9 mouse cellular contexts compared by ENCODE assay signal in genomic region chr14:61277285-61277684, GRCm38 (mm10). TPM values are rescaled to one million over a fixed set of nuclear protein-coding genes. Genes with fewer than 3 reads are reported as not detected.
A peak's percentile ranks its signal among the peaks of the same experiment; 100 is the strongest.
DNase-seq lines count a peak whose midpoint lies in the region; ATAC-seq and TF ChIP-seq lines count a peak whose summit lies in the region.
"Had no signal": no experiment of that assay in that cellular context is flagged by ENCODE, and none has a peak within 500 bp of the region (broad histone marks: within the 10 kb centered on the region; RNA-seq: fewer than 3 reads in every experiment).

No protein-coding gene starts in this region.

- TF ChIP-seq CTCF in MEL (IDR thresholded peaks at IDR 0.05 in 2 of 3, conservative IDR thresholded peaks at IDR 0.05 in 1 of 3; ENCODE audit: control insufficient read depth in 1 of 3, insufficient read depth in 1 of 3, low read depth in 2 of 3, low read length in 3 of 3, poor library complexity in 1 of 3, severe bottlenecking in 1 of 3): peak; percentile 32 to 50 (median 33); a peak in 5 of 6 replicates

- ATAC-seq in embryonic facial prominence, embryonic 11.5 days (replicated peaks; ENCODE audit: insufficient number of reproducible peaks, low FRiP score, low TSS enrichment, low read depth): no peak

- no peaks in the 10 kb centered on the region for H3K9me3 ChIP-seq in MEL (replicated peaks; ENCODE audit: insufficient read depth, low read length)
- no peaks in the 10 kb centered on the region for H3K9me3 ChIP-seq in embryonic facial prominence, embryonic 11.5 days (replicated peaks; ENCODE audit: control insufficient read depth, low read length)
- H3K9me3 ChIP-seq: G1E had no signal

- TF ChIP-seq EP300 in MEL (IDR thresholded peaks at IDR 0.05; ENCODE audit: low read depth in 1 of 2, low read length in 2 of 2): no peak

- H3K79me2 ChIP-seq in MEL (ENCODE audit: control insufficient read depth, insufficient read depth, low read length, poor library complexity): no peaks in the 10 kb centered on the region

- no peak overlapping the region for H3K27ac ChIP-seq in MEL (ENCODE audit: control insufficient read depth, low read depth, low read length)
- no peak overlapping the region for H3K27ac ChIP-seq in embryonic facial prominence, embryonic 11.5 days (replicated peaks; ENCODE audit: low read depth, low read length)

- no peak for TF ChIP-seq POLR2A in MEL (IDR thresholded peaks at IDR 0.05; ENCODE audit: control insufficient read depth in 1 of 2, insufficient read depth in 1 of 2, low read depth in 1 of 2, low read length in 2 of 2, poor library complexity in 1 of 2)

- no peak; the same call in 1 of the 2 replicates for TF ChIP-seq RAD21 in MEL (IDR thresholded peaks at IDR 0.05; ENCODE audit: low read depth, low read length)

- H3K9ac ChIP-seq in MEL (ENCODE audit: control insufficient read depth, low read depth, low read length, poor library complexity, severe bottlenecking): no peak overlapping the region
- H3K9ac ChIP-seq in embryonic facial prominence, embryonic 11.5 days (replicated peaks; ENCODE audit: low read length): no peak overlapping the region

- H3K27me3 ChIP-seq in MEL (ENCODE audit: control insufficient read depth in 1 of 2, insufficient read depth in 2 of 2, low read length in 2 of 2): no peaks in the 10 kb centered on the region
- H3K27me3 ChIP-seq in embryonic facial prominence, embryonic 11.5 days (ENCODE audit: control insufficient read depth, insufficient read depth, low read length): peaks cover 13% of the 10 kb centered on the region

- 57% methylated on average over 1 of the region's 1 CpGs for WGBS in embryonic facial prominence, embryonic 11.5 days

- no peaks in the 10 kb centered on the region for H3K4me1 ChIP-seq in MEL (ENCODE audit: control insufficient read depth in 1 of 2, insufficient read depth in 2 of 2, low read length in 2 of 2)
- H3K4me1 ChIP-seq in embryonic facial prominence, embryonic 11.5 days (ENCODE audit: control insufficient read depth, insufficient read depth, low read length): no peaks in the 10 kb centered on the region; the same call in 1 of the 2 replicates

- H3K4me2 ChIP-seq in embryonic facial prominence, embryonic 11.5 days (ENCODE audit: low read depth, low read length): no peak overlapping the region

- peak; percentile 61 to 62 for DNase-seq in cerebellum, postnatal 10 days
- DNase-seq in cerebellum, adult 9-11 months: no peak
- DNase-seq in kidney, adult 9 months: peak; percentile 40
- no peak for DNase-seq in kidney, adult 11 months
- peak; percentile 73 for DNase-seq in MEL (ENCODE audit: low read depth, low spot score)
- peak; percentile 42 for DNase-seq in embryonic facial prominence, embryonic 11.5 days (ENCODE audit: low spot score)
- peak; percentile 29 to 58 for DNase-seq in natural killer cell, adult 2 months (ENCODE audit: low spot score in 2 of 2)
- DNase-seq in thymus, postnatal 36 days: peak; percentile 48 to 63

- H3K4me3 ChIP-seq in MEL (ENCODE audit: control insufficient read depth in 1 of 2, insufficient read depth in 1 of 2, low read depth in 2 of 2, low read length in 2 of 2): no peak overlapping the region
- no peak overlapping the region for H3K4me3 ChIP-seq in embryonic facial prominence, embryonic 11.5 days (ENCODE audit: low read depth, low read length)

- peaks cover 0 to 2% of the 10 kb centered on the region in 2 experiments; a peak in 2 of 4 replicates for H3K36me3 ChIP-seq in MEL (ENCODE audit: control insufficient read depth in 1 of 2, insufficient read depth in 2 of 2, low read length in 2 of 2)
- no peaks in the 10 kb centered on the region for H3K36me3 ChIP-seq in embryonic facial prominence, embryonic 11.5 days (replicated peaks; ENCODE audit: control insufficient read depth, insufficient read depth, low read depth, low read length)
- H3K36me3 ChIP-seq: G1E had no signal

TF ChIP-seq in MEL, 35 proteins besides CTCF, POLR2A, EP300 and RAD21:
- TF ChIP-seq RCOR1 (IDR thresholded peaks at IDR 0.05; ENCODE audit: low read depth, low read length) (no peak), SMC3 (IDR thresholded peaks at IDR 0.05; ENCODE audit: low read depth, low read length) (peak; percentile 37)

RNA-seq across cellular contexts. Expression of gene Sgcg, which starts 19.0 kb away (rescaled TPM):
- not detected in 2 replicates for total RNA-seq in MEL (2012; rRNA removed)
- not detected for polyA plus RNA-seq in MEL (2012; ENCODE audit: insufficient read depth in 1 of 2, insufficient read length in 2 of 2, low read depth in 1 of 2, low replicate concordance in 2 of 2, missing spikeins in 1 of 2)
- polyA plus RNA-seq in embryonic facial prominence, embryonic 11.5 days (2014; fragmentation: Nextera tagmentation; extraction: Ambion mirVana): 0.15 and 0.50 TPM in 2 replicates
- polyA plus RNA-seq: G1E had no signal

RNA-seq across cellular contexts. Expression of gene Arl11, which starts 32.3 kb away (rescaled TPM):
- total RNA-seq in MEL (2012; rRNA removed): 0.12 and 0.16 TPM in 2 replicates
- under 1 TPM in 1 of 2 experiments, not detected in 1; 0.68 TPM for polyA plus RNA-seq in MEL (2012; ENCODE audit: insufficient read depth in 1 of 2, insufficient read length in 2 of 2, low read depth in 1 of 2, low replicate concordance in 2 of 2, missing spikeins in 1 of 2)
- 0.74 and 0.84 TPM in 2 replicates for polyA plus RNA-seq in embryonic facial prominence, embryonic 11.5 days (2014; fragmentation: Nextera tagmentation; extraction: Ambion mirVana)
- total RNA-seq: G1E had no signal
- polyA plus RNA-seq: G1E had no signal

Comparison
In these comparisons a context has a peak if more than half of its experiments do, and no peak if none do; other contexts are left out.
1. DNase-seq: peak in cerebellum, postnatal 10 days (2 of 2), kidney, adult 9 months (single experiment), MEL (single experiment), embryonic facial prominence, embryonic 11.5 days (single experiment), natural killer cell, adult 2 months (2 of 2) and thymus, postnatal 36 days (2 of 2); none in cerebellum, adult 9-11 months (single experiment) and kidney, adult 11 months (single experiment).